Mouse (Mus musculus) embryonic facial prominence, embryonic 14.5 days (tissue): ENCODE data around the gene Atp1b2. TPM values are rescaled to one million over a fixed set of nuclear protein-coding genes. Genes with fewer than 3 reads are reported as not detected.
A peak's percentile ranks its signal among the peaks of the same experiment; 100 is the strongest.
"Not testable (repeated sequence)": the region's sequence is repeated elsewhere in the genome, so short reads cannot be mapped to it uniquely, and the experiment has no call there.

Experiments
- ATAC-seq: fragments of 200-750 bp; cut with Nextera tagmentation; 2 replicates; pipeline ENCODE4 v1.8.0; 2017; ENCODE audit warnings: low read depth, moderate number of reproducible peaks, moderate TSS enrichment
- DNase-seq: peaks from one replicate; pipeline ENCODE4 v3.0.0-alpha.2; 2015; ENCODE audit warnings: low spot score
- H3K27ac ChIP-seq: fragments of 300-500 bp; sonication (generic); replicated peaks from 2 replicates; pipeline ENCODE4 v1.5.1; 2014; ENCODE audit warnings: low read depth, mild to moderate bottlenecking, low read length, moderate library complexity
- H3K27me3 ChIP-seq: fragments of 300-500 bp; sonication (generic); replicated peaks from 2 replicates; pipeline ENCODE4 v1.6.1; 2014; ENCODE audit warnings: low read length; ENCODE audit not compliant: control insufficient read depth, insufficient read depth
- H3K36me3 ChIP-seq: fragments of 300-500 bp; sonication (generic); 2 replicates; pipeline ENCODE4 v1.6.1; 2014; ENCODE audit warnings: low read length, mixed read lengths; ENCODE audit not compliant: control insufficient read depth, insufficient read depth
- H3K4me1 ChIP-seq: fragments of 300-500 bp; sonication (generic); 2 replicates; pipeline ENCODE4 v1.6.1; 2014; ENCODE audit warnings: antibody characterized with exemption, low read length; ENCODE audit not compliant: control insufficient read depth, insufficient read depth
- H3K4me2 ChIP-seq: fragments of 300-500 bp; sonication (generic); 2 replicates; pipeline ENCODE4 v1.6.1; 2014; ENCODE audit warnings: low read depth, mild to moderate bottlenecking, low read length, moderate library complexity, mixed read lengths
- H3K4me3 ChIP-seq: fragments of 300-500 bp; sonication (generic); 2 replicates; pipeline ENCODE4 v1.5.1; 2014; ENCODE audit warnings: low read depth, mild to moderate bottlenecking, low read length
- H3K9ac ChIP-seq: fragments of 300-500 bp; sonication (generic); 2 replicates; pipeline ENCODE4 v1.6.1; 2014; ENCODE audit warnings: low read depth, mild to moderate bottlenecking, low read length, moderate library complexity, mixed read lengths
- H3K9me3 ChIP-seq: fragments of 300-500 bp; sonication (generic); 2 replicates; pipeline ENCODE4 v1.6.1; 2016; ENCODE audit warnings: low read length; ENCODE audit not compliant: control insufficient read depth
- WGBS: fragments of 180-500 bp; shearing (Covaris S2); extraction: QIAGEN DNeasy Blood & Tissue Kit; methylation state at CpG from one replicate; pipeline ENCODE4 v1.1.7; 2014; 5-methylcytosine and 5-hydroxymethylcytosine counted together
- polyA plus RNA-seq: library from polyadenylated mRNA; unstranded; fragments of >200 nt; fragmentation: Nextera tagmentation; extraction: Ambion mirVana; gene quantifications from 2 replicates; pipeline ENCODE4 v1.2.1, GENCODE M21; 2014

The Atp1b2 gene
- polyA plus RNA-seq, 1 experiment from 2014 or later: 17.7 TPM

DNA sequence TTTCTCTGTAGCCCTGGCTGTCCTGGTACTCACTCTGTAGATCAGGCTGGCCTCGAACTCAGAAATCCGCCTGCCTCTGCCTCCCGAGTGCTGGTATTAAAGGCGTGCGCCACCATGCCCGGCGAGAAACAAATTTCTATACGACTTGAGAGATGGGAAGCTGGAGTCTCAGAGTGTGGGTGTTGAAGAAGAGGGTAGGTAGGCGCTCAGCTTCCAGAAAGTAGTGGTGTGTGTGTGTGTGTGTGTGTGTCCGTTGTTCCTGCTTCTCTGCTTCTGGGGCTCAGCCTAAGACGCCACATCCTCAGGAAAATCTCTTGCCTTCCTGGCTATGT lies 8.5 kb upstream of the Atp1b2 start:
- ATAC-seq, DNase-seq, H3K36me3 ChIP-seq, H3K4me1 ChIP-seq, H3K4me2 ChIP-seq, H3K27ac ChIP-seq, H3K9ac ChIP-seq, H3K4me3 ChIP-seq, H3K9me3 ChIP-seq, H3K27me3 ChIP-seq: not testable (repeated sequence)
- WGBS: 50% methylated on average over 11 of the region's 11 CpGs

- H3K9ac ChIP-seq: peak overlapping the region; percentile 15; the same call in 1 of the 2 replicates
These were observed 8.0 kb upstream of the Atp1b2 start for GRCm38 (mm10) chr11:69613553-69614256.

DNA sequence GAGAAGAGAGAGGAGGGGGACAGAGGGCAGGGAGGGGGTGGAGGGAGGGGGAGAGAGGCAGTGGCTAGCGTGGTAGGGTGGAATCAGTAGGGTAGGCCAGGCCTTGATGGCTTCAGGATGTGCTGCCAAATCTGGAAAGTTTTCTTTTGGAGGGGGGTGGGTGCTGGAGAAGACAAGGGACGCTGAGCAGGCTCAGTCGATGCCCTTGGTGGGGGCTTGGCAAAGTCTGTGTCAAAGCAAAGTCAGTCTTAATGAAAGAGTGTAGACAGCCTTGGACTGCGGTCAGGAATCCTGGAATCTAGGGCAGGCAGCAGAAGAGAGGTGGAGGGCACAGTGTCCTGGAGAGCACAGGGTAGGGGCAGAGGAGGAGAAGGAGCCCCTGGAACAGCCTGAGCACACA lies 5.2 kb upstream of the Atp1b2 start:
- ATAC-seq (no peak), DNase-seq (no peak)
- Histone ChIP-seq H3K4me1 (peaks cover 4% of the 10 kb centered on the region; the same call in 1 of the 2 replicates), H3K4me2 (no peak overlapping the region), H3K27me3 (no peaks in the 10 kb centered on the region), H3K27ac (no peak overlapping the region), H3K4me3 (no peak overlapping the region), H3K9me3 (no peaks in the 10 kb centered on the region), H3K9ac (no peak overlapping the region), H3K36me3 (no peaks in the 10 kb centered on the region)
- 56% methylated on average over 4 of the region's 4 CpGs for WGBS

More at GRCm38 (mm10) chr11:69613553-69614256, 8.0 kb upstream of the Atp1b2 start:
- H3K36me3 ChIP-seq: no peaks in the 10 kb centered on the region
- H3K27me3 ChIP-seq: no peaks in the 10 kb centered on the region
- no peaks in the 10 kb centered on the region for H3K9me3 ChIP-seq
- H3K27ac ChIP-seq: no peak overlapping the region
- H3K4me2 ChIP-seq: peak overlapping the region; percentile 40; the same call in 1 of the 2 replicates
- ATAC-seq (peak; percentile 72; the same call in 1 of the 2 replicates), DNase-seq (peak; percentile 84)
- H3K4me3 ChIP-seq: no peak overlapping the region
- 11% methylated on average over 17 of the region's 19 CpGs for WGBS
- peaks cover 4% of the 10 kb centered on the region; the same call in 1 of the 2 replicates for H3K4me1 ChIP-seq

DNA sequence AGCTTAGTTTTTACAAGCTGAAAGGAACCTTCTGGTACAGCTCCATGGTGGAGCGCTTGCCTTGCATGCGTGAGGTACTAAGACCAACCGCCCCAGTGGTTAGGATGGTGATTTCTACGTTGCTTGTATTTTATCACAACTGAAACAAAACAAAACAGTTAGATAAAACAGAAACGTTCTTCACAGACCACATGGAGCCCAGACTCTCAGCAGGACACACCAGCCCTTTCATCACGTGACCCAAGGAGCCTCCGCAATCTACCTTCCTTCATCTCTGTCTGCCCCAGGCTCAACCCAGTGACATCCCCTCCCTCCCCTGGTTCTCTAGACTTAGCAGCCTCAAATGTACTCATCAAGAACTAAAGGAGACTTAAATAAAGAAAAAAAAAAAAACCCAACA lies 3.7 kb upstream of the Atp1b2 start:
- H3K9me3 ChIP-seq: no peaks in the 10 kb centered on the region
- H3K27me3 ChIP-seq: peaks cover 2% of the 10 kb centered on the region; the same call in 1 of the 2 replicates
- no peak overlapping the region for H3K4me3 ChIP-seq
- no peak overlapping the region for H3K4me2 ChIP-seq
- H3K36me3 ChIP-seq: no peaks in the 10 kb centered on the region
- DNase-seq: no peak
- no peak for ATAC-seq
- WGBS: 58% methylated on average over 7 of the region's 7 CpGs
- no peak overlapping the region for H3K27ac ChIP-seq
- H3K9ac ChIP-seq: no peak overlapping the region
- H3K4me1 ChIP-seq: peaks cover 11% of the 10 kb centered on the region

- Histone ChIP-seq H3K27me3 (peaks cover 5% of the 10 kb centered on the region; the same call in 1 of the 2 replicates), H3K27ac (no peak overlapping the region), H3K4me2 (no peak overlapping the region), H3K9me3 (no peaks in the 10 kb centered on the region), H3K4me3 (no peak overlapping the region), H3K4me1 (peaks cover 11% of the 10 kb centered on the region), H3K36me3 (no peaks in the 10 kb centered on the region), H3K9ac (no peak overlapping the region)
- no peak for DNase-seq
- WGBS: 88% methylated on average over 1 of the region's 3 CpGs
- no peak for ATAC-seq
These were observed 2.8 kb upstream of the Atp1b2 start for GRCm38 (mm10) chr11:69608525-69608924.

DNA sequence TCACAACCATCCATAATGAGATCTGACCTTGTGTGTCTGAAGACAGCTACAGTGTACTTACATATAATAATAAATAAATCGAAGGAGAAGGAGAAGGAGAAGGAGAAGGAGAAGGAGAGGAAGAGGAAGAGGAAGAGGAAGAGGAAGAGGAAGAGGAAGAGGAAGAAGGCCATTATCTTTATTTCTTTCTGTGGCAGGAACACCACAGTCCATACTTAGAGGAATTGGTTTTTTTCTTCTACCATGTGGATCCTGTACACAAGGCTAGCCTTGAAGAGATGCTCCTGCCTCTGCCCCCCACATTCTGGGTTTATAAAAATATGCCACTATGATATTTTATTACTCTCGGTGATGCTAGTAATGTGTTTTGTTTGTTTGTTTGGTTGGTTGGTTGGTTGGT lies 1.1 kb upstream of the Atp1b2 start:
- H3K27ac ChIP-seq: no peak overlapping the region
- H3K36me3 ChIP-seq: no peaks in the 10 kb centered on the region
- H3K9me3 ChIP-seq: no peaks in the 10 kb centered on the region
- H3K4me1 ChIP-seq: peaks cover 10% of the 10 kb centered on the region
- WGBS: 79% methylated on average over 2 of the region's 2 CpGs
- ATAC-seq (no peak), DNase-seq (no peak)
- H3K9ac ChIP-seq: no peak overlapping the region
- no peak overlapping the region for H3K4me3 ChIP-seq
- peaks cover 5% of the 10 kb centered on the region; the same call in 1 of the 2 replicates for H3K27me3 ChIP-seq
- H3K4me2 ChIP-seq: no peak overlapping the region

DNA sequence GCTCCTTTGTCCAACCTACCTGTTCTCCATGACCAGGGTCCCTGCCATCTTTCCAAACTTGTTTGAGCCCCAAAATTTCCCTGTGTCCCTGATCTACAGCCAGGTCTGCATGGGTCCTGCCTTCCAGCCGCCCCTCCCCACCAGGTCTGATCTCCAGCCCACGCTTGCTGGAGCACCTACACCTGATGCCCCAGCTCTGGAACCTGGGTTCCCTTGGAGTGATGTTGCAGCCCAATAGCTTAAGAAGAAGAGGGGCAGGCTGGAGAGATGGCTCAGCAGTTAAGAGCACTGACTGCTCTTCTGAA lies 701 bp upstream of the Atp1b2 start:
- H3K27me3 ChIP-seq: peaks cover 5% of the 10 kb centered on the region; the same call in 1 of the 2 replicates
- H3K9ac ChIP-seq: peak overlapping the region; percentile 68; the same call in 1 of the 2 replicates
- no peak for ATAC-seq
- H3K4me3 ChIP-seq: peak overlapping the region; percentile 60
- peaks cover 10% of the 10 kb centered on the region for H3K4me1 ChIP-seq
- H3K4me2 ChIP-seq: peak overlapping the region; percentile 98
- no peaks in the 10 kb centered on the region for H3K36me3 ChIP-seq
- DNase-seq: no peak
- 0 out of 2 replicates have a peak overlapping the region, but pooled peaks have one; percentile 10 for H3K27ac ChIP-seq
- WGBS: 66% methylated on average over 2 of the region's 2 CpGs
- H3K9me3 ChIP-seq: no peaks in the 10 kb centered on the region

DNA sequence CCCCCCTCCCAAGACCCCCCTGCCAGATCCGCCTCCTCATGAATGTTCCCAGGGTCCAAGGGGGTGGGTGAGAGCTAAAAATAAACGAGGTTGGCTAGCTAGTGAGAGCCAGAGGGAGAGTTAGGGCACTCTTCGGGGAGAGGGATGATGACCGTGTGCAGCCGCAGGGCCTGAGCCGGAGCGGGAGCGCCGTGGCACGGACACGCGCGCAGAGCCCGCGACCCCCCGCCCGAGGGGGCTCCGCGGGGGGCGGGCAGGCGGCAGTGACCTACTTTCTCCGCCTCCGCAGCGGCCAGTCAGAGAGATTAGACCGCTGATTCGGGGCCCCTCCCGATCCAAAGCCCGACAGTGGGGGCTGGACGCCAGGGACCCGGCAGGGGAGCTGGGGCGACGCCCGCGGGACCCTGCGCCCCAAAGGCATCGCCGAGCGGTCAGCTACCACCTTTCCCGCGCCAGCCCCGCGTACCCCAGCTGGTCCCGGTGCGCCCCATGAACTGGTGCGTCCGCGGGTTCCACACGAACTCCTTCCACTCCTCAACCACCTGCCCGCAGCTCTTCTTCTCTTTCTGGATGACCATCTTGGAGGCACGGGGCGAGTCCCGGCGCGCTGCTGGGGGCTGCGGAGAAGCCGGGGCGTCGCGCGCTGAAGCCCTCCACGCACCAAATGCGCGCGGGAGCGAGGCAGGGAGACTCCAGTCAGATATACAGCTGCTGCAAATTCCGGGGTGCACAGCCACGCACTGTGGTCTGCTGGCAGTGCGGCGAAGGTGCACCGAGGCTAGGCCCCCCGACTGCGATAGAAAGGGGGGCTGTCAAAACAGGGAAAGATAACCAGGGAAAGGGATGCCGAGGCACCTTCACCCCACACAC lies 712 bp downstream of the Atp1b2 start:
- no peak overlapping the region; the same call in 1 of the 2 replicates for H3K27ac ChIP-seq
- 0% methylated on average over 46 of the region's 73 CpGs for WGBS
- H3K9me3 ChIP-seq: no peaks in the 10 kb centered on the region
- H3K4me1 ChIP-seq: peaks cover 19% of the 10 kb centered on the region
- H3K4me3 ChIP-seq: peak overlapping the region; percentile 60
- peak overlapping the region; percentile 98 for H3K4me2 ChIP-seq
- peak overlapping the region; percentile 68 for H3K9ac ChIP-seq
- ATAC-seq (peak; percentile 53), DNase-seq (peak; percentile 31)
- H3K36me3 ChIP-seq: no peaks in the 10 kb centered on the region
- peaks cover 5% of the 10 kb centered on the region; the same call in 1 of the 2 replicates for H3K27me3 ChIP-seq
